Mouse (Mus musculus): ENCODE measurements around the gene Thap3. TPM values are rescaled to one million over a fixed set of nuclear protein-coding genes. Genes with fewer than 3 reads are reported as not detected.
A peak's percentile ranks its signal among the peaks of the same experiment; 100 is the strongest.
"Not testable (repeated sequence)": the region's sequence is repeated elsewhere in the genome, so short reads cannot be mapped to it uniquely, and the experiment has no call there.

Gene Thap3
- polyA plus RNA-seq (2014; fragmentation: Nextera tagmentation; extraction: Ambion mirVana), result 17.4 and 20.3 TPM in 2 replicates

DNA sequence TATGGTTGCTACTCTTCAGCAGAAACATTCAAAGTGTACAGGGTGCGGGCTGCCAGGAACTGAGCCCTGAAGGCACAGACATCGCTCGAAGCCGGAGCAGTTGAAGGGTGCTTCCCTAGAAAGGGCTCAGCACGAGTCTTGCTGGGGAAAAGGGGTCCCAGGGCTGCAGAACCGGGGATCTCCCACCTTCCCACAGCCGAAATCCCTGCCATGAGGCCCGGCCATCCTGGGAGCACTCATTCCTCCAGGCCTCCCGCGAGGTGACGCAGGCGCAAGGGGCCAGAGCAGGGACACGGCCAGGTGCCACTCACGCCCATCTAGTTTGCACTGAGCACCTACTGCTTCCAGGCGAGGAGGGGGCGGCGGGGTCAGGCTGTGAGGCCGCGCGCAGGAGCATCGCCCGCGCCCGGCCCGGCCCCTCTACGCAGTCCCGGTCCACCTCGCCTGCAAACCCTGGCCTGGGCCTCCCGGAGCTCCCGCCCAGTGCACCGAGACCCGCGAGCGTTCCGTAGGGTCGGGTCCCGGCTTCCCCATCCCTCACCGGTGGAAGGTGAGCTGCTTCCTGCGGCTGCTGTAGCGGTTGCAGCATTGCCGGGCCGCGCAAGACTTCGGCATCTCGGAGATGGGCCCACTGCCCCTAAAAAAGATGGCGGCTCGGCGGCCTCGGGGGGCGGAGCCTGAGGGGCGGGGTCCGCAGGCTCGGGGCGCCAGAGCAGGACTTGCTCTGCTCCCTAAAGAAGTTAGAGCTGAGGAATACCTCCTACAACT, at the start of gene Thap3:
Gene Thap3 (minus strand): TSS at position 656 of the 768 bp plus-strand sequence.
- peaks cover 8% of the 10 kb centered on the region for H3K4me1 ChIP-seq (ENCODE audit: control insufficient read depth, insufficient read depth, low read length)
- under 1% methylated on average over 54 of the region's 54 CpGs for WGBS
- ATAC-seq (ENCODE audit: insufficient read depth, low FRiP score, low TSS enrichment) (peak; percentile 77), DNase-seq (ENCODE audit: low spot score) (peak; percentile 82)
- peak within 1 kb of the TSS; percentile 84 for H3K4me2 ChIP-seq (ENCODE audit: low read depth)
- peak within 1 kb of the TSS; percentile 86 for H3K4me3 ChIP-seq (ENCODE audit: low read depth, low read length)
- H3K27ac ChIP-seq (ENCODE audit: low read depth, low read length), result peak within 1 kb of the TSS; percentile 70; the same call in 1 of the 2 replicates
- H3K9ac ChIP-seq (ENCODE audit: low read length), result peak within 1 kb of the TSS; percentile 87
- peaks cover 14% of the 10 kb centered on the region for H3K36me3 ChIP-seq (ENCODE audit: control insufficient read depth, insufficient read depth, low read length)
- no peaks in the 10 kb centered on the region for H3K9me3 ChIP-seq (ENCODE audit: control insufficient read depth, low read length)
- H3K27me3 ChIP-seq (ENCODE audit: control insufficient read depth, insufficient read depth, low read length), result no peaks in the 10 kb centered on the region

DNA sequence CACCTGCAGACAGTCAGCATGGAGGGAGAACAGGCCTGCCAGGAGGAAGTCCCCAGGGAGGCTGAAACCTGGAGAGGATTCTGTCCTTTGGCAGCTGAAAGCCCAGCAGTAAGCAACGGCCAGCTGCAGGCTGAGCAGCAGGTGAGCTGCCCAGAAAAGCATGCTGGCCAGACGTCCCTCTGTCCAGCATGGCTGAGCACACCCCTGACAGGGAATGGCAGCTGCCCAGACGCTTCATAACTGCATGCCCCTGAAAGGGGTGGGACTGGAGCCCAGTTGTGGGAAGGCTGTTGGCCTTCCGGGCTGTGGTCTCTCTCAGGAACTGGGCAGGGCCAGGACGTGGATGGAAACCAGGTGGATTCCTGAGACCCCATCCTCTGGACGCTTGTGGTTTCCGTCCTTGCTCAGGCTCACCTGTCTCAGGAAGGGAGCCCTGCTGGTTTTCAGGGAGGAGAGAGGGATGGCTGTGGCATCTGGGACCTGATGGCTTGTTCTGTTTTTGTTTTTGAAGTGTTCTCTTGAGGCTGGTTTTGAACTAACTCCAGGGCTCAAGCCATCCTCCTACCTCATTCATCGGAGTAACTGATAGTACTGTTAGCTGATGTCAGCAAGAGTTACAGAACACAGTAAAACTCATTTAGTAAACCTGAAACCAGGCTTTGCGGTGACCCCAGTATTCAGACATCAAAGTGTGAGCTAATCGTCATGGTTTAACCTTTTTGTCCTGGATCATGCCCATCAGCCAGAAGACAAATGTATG, 49.6 kb upstream of the Thap3 start, which contains the start of gene Tas1r1:
Gene Tas1r1 (minus strand): TSS at position 344 of the 760 bp plus-strand sequence.
- DNase-seq (ENCODE audit: low spot score) (no peak), ATAC-seq (ENCODE audit: insufficient read depth, low FRiP score, low TSS enrichment) (no peak)
- H3K27ac ChIP-seq (ENCODE audit: low read depth, low read length), result no peak within 1 kb of the TSS; the same call in 1 of the 2 replicates
- H3K9ac ChIP-seq (ENCODE audit: low read length), result peak within 1 kb of the TSS; percentile 89
- peak within 1 kb of the TSS; percentile 89 for H3K4me2 ChIP-seq (ENCODE audit: low read depth)
- peaks cover 7% of the 10 kb centered on the region; the same call in 1 of the 2 replicates for H3K4me1 ChIP-seq (ENCODE audit: control insufficient read depth, insufficient read depth, low read length)
- peaks cover 8% of the 10 kb centered on the region for H3K36me3 ChIP-seq (ENCODE audit: control insufficient read depth, insufficient read depth, low read length)
- WGBS, result 57% methylated on average over 10 of the region's 10 CpGs
- no peaks in the 10 kb centered on the region for H3K9me3 ChIP-seq (ENCODE audit: control insufficient read depth, low read length)
- no peaks in the 10 kb centered on the region for H3K27me3 ChIP-seq (ENCODE audit: control insufficient read depth, insufficient read depth, low read length)
- H3K4me3 ChIP-seq (ENCODE audit: low read depth, low read length), result peak within 1 kb of the TSS; percentile 88

DNA sequence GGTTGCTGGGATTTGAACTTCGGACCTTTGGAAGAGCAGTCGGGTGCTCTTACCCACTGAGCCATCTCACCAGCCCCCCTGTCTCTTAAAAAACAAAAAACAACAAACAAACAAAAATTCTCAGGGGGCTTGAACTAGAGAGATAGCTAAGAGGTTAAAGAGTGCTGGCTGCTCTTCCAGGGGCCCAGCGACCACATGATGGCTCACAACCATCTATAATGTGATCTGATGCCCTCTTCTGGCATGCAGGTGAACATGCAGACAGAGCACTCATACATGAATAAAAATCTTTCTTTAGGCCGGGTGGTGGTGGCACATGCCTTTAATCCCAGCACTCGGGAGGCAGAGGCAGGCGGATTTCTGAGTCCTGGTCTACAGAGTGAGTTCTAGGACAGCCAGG, 47.7 kb upstream of the Thap3 start:
- WGBS, result 87% methylated on average over 6 of the region's 6 CpGs
- H3K4me1 ChIP-seq (ENCODE audit: control insufficient read depth, insufficient read depth, low read length); H3K9ac ChIP-seq (ENCODE audit: low read length); H3K36me3 ChIP-seq (ENCODE audit: control insufficient read depth, insufficient read depth, low read length); H3K4me2 ChIP-seq (ENCODE audit: low read depth); ATAC-seq (ENCODE audit: insufficient read depth, low FRiP score, low TSS enrichment); DNase-seq (ENCODE audit: low spot score); H3K27ac ChIP-seq (ENCODE audit: low read depth, low read length); H3K27me3 ChIP-seq (ENCODE audit: control insufficient read depth, insufficient read depth, low read length); H3K9me3 ChIP-seq (ENCODE audit: control insufficient read depth, low read length); H3K4me3 ChIP-seq (ENCODE audit: low read depth, low read length): not testable (repeated sequence)

DNA sequence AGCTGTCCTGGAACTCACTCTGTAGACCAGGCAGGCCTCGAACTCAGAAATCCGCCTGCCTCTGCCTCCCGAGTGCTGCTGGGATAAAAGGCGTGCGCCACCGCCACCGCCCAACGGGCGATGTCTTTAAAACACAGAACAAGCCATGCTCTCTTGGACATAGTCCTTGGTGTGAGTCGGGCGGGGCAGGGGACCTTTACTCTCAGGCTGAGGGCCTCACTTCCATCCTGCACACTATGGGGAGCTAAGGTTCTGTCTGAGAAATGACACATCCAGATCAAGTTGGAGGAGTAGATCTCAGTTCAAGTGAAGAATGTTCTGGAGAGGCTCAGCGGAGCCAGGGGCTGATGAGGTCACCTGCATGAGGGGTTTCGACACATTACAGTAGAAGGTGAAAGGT, 44.1 kb upstream of the Thap3 start:
- WGBS, result 90% methylated on average over 13 of the region's 13 CpGs
- Histone ChIP-seq H3K9ac (ENCODE audit: low read length) (no peak overlapping the region), H3K27me3 (ENCODE audit: control insufficient read depth, insufficient read depth, low read length) (no peaks in the 10 kb centered on the region), H3K4me2 (ENCODE audit: low read depth) (no peak overlapping the region), H3K4me3 (ENCODE audit: low read depth, low read length) (no peak overlapping the region), H3K9me3 (ENCODE audit: control insufficient read depth, low read length) (no peaks in the 10 kb centered on the region), H3K4me1 (ENCODE audit: control insufficient read depth, insufficient read depth, low read length) (peaks cover 8% of the 10 kb centered on the region), H3K36me3 (ENCODE audit: control insufficient read depth, insufficient read depth, low read length) (no peaks in the 10 kb centered on the region), H3K27ac (ENCODE audit: low read depth, low read length) (no peak overlapping the region)
- ATAC-seq (ENCODE audit: insufficient read depth, low FRiP score, low TSS enrichment) (no peak), DNase-seq (ENCODE audit: low spot score) (no peak)

DNA sequence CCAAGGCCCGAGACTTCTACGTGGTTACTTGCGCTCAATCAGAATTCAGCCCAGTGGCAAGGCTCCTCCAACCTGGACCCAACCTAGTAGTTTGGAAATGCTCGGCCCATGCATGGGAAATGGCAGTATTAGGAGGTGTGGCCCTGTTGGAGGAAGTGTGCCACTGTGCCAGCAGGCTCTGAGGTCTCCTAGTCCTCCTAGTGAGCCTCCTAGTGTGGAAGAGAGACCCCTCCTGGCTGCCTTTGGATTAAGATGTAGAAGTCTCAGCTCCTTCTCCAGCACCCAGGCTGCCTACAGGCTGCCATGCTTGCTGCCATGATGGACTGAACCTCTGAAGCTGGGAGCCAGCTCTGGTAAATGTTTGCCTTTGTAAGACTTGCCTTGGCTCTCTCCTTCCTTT, 41.2 kb upstream of the Thap3 start:
- Histone ChIP-seq H3K9me3 (ENCODE audit: control insufficient read depth, low read length) (no peaks in the 10 kb centered on the region), H3K36me3 (ENCODE audit: control insufficient read depth, insufficient read depth, low read length) (no peaks in the 10 kb centered on the region), H3K9ac (ENCODE audit: low read length) (no peak overlapping the region), H3K4me3 (ENCODE audit: low read depth, low read length) (no peak overlapping the region), H3K27ac (ENCODE audit: low read depth, low read length) (no peak overlapping the region), H3K27me3 (ENCODE audit: control insufficient read depth, insufficient read depth, low read length) (no peaks in the 10 kb centered on the region), H3K4me2 (ENCODE audit: low read depth) (no peak overlapping the region), H3K4me1 (ENCODE audit: control insufficient read depth, insufficient read depth, low read length) (peaks cover 26% of the 10 kb centered on the region)
- DNase-seq (ENCODE audit: low spot score) (no peak), ATAC-seq (ENCODE audit: insufficient read depth, low FRiP score, low TSS enrichment) (no peak)
- 85% methylated on average over 4 of the region's 4 CpGs for WGBS

DNA sequence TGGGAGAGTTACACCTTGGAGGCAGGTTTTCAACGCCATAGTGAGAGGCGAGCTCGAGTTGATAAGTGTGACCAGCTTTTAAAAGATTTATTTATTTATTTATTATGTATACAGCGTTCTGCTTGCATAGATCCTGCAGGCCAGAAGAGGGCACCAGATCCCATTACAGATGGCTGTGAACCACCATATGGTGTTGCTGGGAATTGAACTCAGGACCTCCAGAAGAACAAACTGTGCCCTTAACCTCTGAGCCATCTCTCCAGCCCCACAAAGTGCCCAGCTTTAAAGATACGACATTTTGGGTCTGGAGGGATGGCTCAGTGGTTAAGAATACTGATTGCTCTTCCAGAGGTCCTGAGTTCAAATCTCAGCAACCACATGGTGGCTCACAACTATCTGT, 40.3 kb upstream of the Thap3 start:
- no peak overlapping the region for H3K4me2 ChIP-seq (ENCODE audit: low read depth)
- DNase-seq (ENCODE audit: low spot score) (no peak), ATAC-seq (ENCODE audit: insufficient read depth, low FRiP score, low TSS enrichment) (no peak)
- 43% methylated on average over 5 of the region's 5 CpGs for WGBS
- H3K9ac ChIP-seq (ENCODE audit: low read length), result no peak overlapping the region
- no peaks in the 10 kb centered on the region for H3K9me3 ChIP-seq (ENCODE audit: control insufficient read depth, low read length)
- no peak overlapping the region for H3K4me3 ChIP-seq (ENCODE audit: low read depth, low read length)
- no peaks in the 10 kb centered on the region for H3K36me3 ChIP-seq (ENCODE audit: control insufficient read depth, insufficient read depth, low read length)
- no peak overlapping the region for H3K27ac ChIP-seq (ENCODE audit: low read depth, low read length)
- peaks cover 26% of the 10 kb centered on the region for H3K4me1 ChIP-seq (ENCODE audit: control insufficient read depth, insufficient read depth, low read length)
- no peaks in the 10 kb centered on the region for H3K27me3 ChIP-seq (ENCODE audit: control insufficient read depth, insufficient read depth, low read length)

DNA sequence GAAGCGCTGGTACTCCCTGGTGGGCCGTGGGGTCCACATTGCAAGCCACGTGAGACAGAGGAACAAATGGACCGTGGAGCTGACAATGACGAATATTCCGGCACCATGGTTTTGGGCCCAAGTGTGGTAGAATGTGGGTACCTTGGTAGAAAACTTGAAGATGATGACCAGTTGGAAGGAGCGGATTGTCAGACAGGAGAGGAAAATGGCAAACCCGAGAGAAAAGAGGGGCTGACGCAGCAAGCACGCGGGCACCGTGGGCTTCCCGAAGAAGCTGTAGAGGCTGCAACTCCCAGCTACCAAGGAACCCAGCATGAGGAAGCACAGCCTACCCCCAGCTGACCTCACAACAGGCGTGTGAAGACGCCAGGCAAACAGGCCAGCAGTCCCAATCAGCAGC, 39.7 kb upstream of the Thap3 start:
- peak overlapping the region; percentile 94 for H3K4me2 ChIP-seq (ENCODE audit: low read depth)
- DNase-seq (ENCODE audit: low spot score) (no peak), ATAC-seq (ENCODE audit: insufficient read depth, low FRiP score, low TSS enrichment) (no peak)
- 59% methylated on average over 15 of the region's 15 CpGs for WGBS
- no peaks in the 10 kb centered on the region for H3K9me3 ChIP-seq (ENCODE audit: control insufficient read depth, low read length)
- no peaks in the 10 kb centered on the region for H3K36me3 ChIP-seq (ENCODE audit: control insufficient read depth, insufficient read depth, low read length)
- no peak overlapping the region for H3K9ac ChIP-seq (ENCODE audit: low read length)
- H3K4me3 ChIP-seq (ENCODE audit: low read depth, low read length), result peak overlapping the region; percentile 62
- H3K27me3 ChIP-seq (ENCODE audit: control insufficient read depth, insufficient read depth, low read length), result no peaks in the 10 kb centered on the region
- H3K27ac ChIP-seq (ENCODE audit: low read depth, low read length), result no peak overlapping the region
- H3K4me1 ChIP-seq (ENCODE audit: control insufficient read depth, insufficient read depth, low read length), result peaks cover 26% of the 10 kb centered on the region

DNA sequence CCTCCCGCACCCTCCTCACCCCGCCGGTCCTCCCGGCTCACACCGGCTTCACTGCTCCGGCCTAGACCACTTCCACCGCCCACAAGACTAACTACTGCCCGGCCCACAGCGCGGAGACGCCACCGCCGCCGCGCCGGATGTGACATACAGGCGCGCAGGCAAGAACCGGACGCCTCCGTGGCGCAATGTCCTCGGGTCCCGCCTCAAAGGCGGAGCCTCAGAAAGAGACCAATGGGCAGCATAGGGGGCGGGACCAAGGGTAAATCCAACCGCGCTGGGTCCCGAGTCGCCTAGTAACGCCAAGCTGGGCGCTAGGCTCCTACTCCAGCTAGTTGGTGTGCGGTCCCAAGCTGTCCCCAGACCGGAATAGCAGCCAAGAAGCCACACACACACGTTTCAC, 38.7 kb upstream of the Thap3 start, which contains the start of gene Zbtb48:
Gene Zbtb48 (minus strand): TSS at position 148 of the 400 bp plus-strand sequence.
- peak within 1 kb of the TSS; percentile 94 for H3K4me2 ChIP-seq (ENCODE audit: low read depth)
- DNase-seq (ENCODE audit: low spot score) (peak; percentile 98), ATAC-seq (ENCODE audit: insufficient read depth, low FRiP score, low TSS enrichment) (peak; percentile 99)
- H3K9me3 ChIP-seq (ENCODE audit: control insufficient read depth, low read length), result no peaks in the 10 kb centered on the region
- H3K27ac ChIP-seq (ENCODE audit: low read depth, low read length), result no peak within 1 kb of the TSS
- WGBS, result under 1% methylated on average over 34 of the region's 35 CpGs
- peaks cover 26% of the 10 kb centered on the region for H3K4me1 ChIP-seq (ENCODE audit: control insufficient read depth, insufficient read depth, low read length)
- no peaks in the 10 kb centered on the region; the same call in 1 of the 2 replicates for H3K36me3 ChIP-seq (ENCODE audit: control insufficient read depth, insufficient read depth, low read length)
- no peaks in the 10 kb centered on the region for H3K27me3 ChIP-seq (ENCODE audit: control insufficient read depth, insufficient read depth, low read length)
- H3K4me3 ChIP-seq (ENCODE audit: low read depth, low read length), result peak within 1 kb of the TSS; percentile 62
- H3K9ac ChIP-seq (ENCODE audit: low read length), result peak within 1 kb of the TSS; percentile 57

Data from neural tube, embryonic 11.5 days (tissue).